Mouse (Mus musculus): ENCODE data around the gene Mtmr4. TPM values are rescaled to one million over a fixed set of nuclear protein-coding genes. Genes with fewer than 3 reads are reported as not detected.

The Mtmr4 gene
- 41.7 and 42.2 TPM in 2 replicates for polyA plus RNA-seq (2015; fragmentation: Nextera tagmentation; extraction: Ambion mirVana)

GRCm38 (mm10) chr11:87591526-87592353 lies at the start of gene Mtmr4:
Gene Mtmr4, plus strand, starts transcription at chr11:87592162.
- no peaks in the 10 kb centered on the region for H3K9me3 ChIP-seq (ENCODE audit: low read length)
- H3K4me3 ChIP-seq (ENCODE audit: low read length), result peak within 1 kb of the TSS; percentile 86
- H3K27ac ChIP-seq (ENCODE audit: low read length), result peak within 1 kb of the TSS; percentile 97
- peak within 1 kb of the TSS; percentile 94 for H3K9ac ChIP-seq (replicated peaks; ENCODE audit: low read length)
- peaks cover 50% of the 10 kb centered on the region for H3K4me1 ChIP-seq (ENCODE audit: insufficient read depth, low read length)
- H3K4me2 ChIP-seq (replicated peaks; ENCODE audit: low read depth, low read length), result peak within 1 kb of the TSS; percentile 91
- WGBS, result under 1% methylated on average over 53 of the region's 61 CpGs
- H3K27me3 ChIP-seq (ENCODE audit: insufficient read depth, low read length), result no peaks in the 10 kb centered on the region
- peak; percentile 98 for ATAC-seq (ENCODE audit: low FRiP score, low TSS enrichment)
- no peaks in the 10 kb centered on the region for H3K36me3 ChIP-seq (ENCODE audit: insufficient read depth, low read length)

- 27% methylated on average over 8 of the region's 8 CpGs for WGBS
- Histone ChIP-seq H3K27ac (ENCODE audit: low read length) (no peak overlapping the region), H3K36me3 (ENCODE audit: insufficient read depth, low read length) (no peaks in the 10 kb centered on the region), H3K4me2 (replicated peaks; ENCODE audit: low read depth, low read length) (no peak overlapping the region), H3K9ac (replicated peaks; ENCODE audit: low read length) (no peak overlapping the region), H3K9me3 (ENCODE audit: low read length) (no peaks in the 10 kb centered on the region), H3K27me3 (ENCODE audit: insufficient read depth, low read length) (no peaks in the 10 kb centered on the region), H3K4me3 (ENCODE audit: low read length) (no peak overlapping the region), H3K4me1 (ENCODE audit: insufficient read depth, low read length) (peaks cover 7% of the 10 kb centered on the region; the same call in 1 of the 2 replicates)
- ATAC-seq (ENCODE audit: low FRiP score, low TSS enrichment), result no peak; the same call in 1 of the 2 replicates
Observed at GRCm38 (mm10) chr11:87542285-87542684, 49.7 kb upstream of the Mtmr4 start.

GRCm38 (mm10) chr11:87542906-87543305 lies 49.1 kb upstream of the Mtmr4 start:
- no peaks in the 10 kb centered on the region for H3K27me3 ChIP-seq (ENCODE audit: insufficient read depth, low read length)
- no peak overlapping the region for H3K4me3 ChIP-seq (ENCODE audit: low read length)
- H3K9ac ChIP-seq (replicated peaks; ENCODE audit: low read length), result no peak overlapping the region
- no peak overlapping the region for H3K4me2 ChIP-seq (replicated peaks; ENCODE audit: low read depth, low read length)
- no peak for ATAC-seq (ENCODE audit: low FRiP score, low TSS enrichment)
- WGBS, result 55% methylated on average over 3 of the region's 3 CpGs
- no peak overlapping the region for H3K27ac ChIP-seq (ENCODE audit: low read length)
- H3K36me3 ChIP-seq (ENCODE audit: insufficient read depth, low read length), result no peaks in the 10 kb centered on the region
- H3K9me3 ChIP-seq (ENCODE audit: low read length), result no peaks in the 10 kb centered on the region
- H3K4me1 ChIP-seq (ENCODE audit: insufficient read depth, low read length), result peaks cover 7% of the 10 kb centered on the region; the same call in 1 of the 2 replicates

- 86% methylated on average over 4 of the region's 4 CpGs for WGBS
- Histone ChIP-seq H3K4me3 (ENCODE audit: low read length) (no peak overlapping the region), H3K27ac (ENCODE audit: low read length) (no peak overlapping the region), H3K9ac (replicated peaks; ENCODE audit: low read length) (no peak overlapping the region), H3K27me3 (ENCODE audit: insufficient read depth, low read length) (no peaks in the 10 kb centered on the region), H3K9me3 (ENCODE audit: low read length) (no peaks in the 10 kb centered on the region), H3K36me3 (ENCODE audit: insufficient read depth, low read length) (no peaks in the 10 kb centered on the region), H3K4me2 (replicated peaks; ENCODE audit: low read depth, low read length) (no peak overlapping the region), H3K4me1 (ENCODE audit: insufficient read depth, low read length) (peaks cover 6% of the 10 kb centered on the region; the same call in 1 of the 2 replicates)
- ATAC-seq (ENCODE audit: low FRiP score, low TSS enrichment), result no peak
Observed at GRCm38 (mm10) chr11:87553342-87553741, 38.6 kb upstream of the Mtmr4 start.

- H3K27ac ChIP-seq (ENCODE audit: low read length), result no peak overlapping the region
- no peak for ATAC-seq (ENCODE audit: low FRiP score, low TSS enrichment)
- WGBS, result 58% methylated on average over 5 of the region's 5 CpGs
- no peak overlapping the region for H3K4me3 ChIP-seq (ENCODE audit: low read length)
- H3K9ac ChIP-seq (replicated peaks; ENCODE audit: low read length), result no peak overlapping the region
- no peaks in the 10 kb centered on the region for H3K9me3 ChIP-seq (ENCODE audit: low read length)
- H3K36me3 ChIP-seq (ENCODE audit: insufficient read depth, low read length), result no peaks in the 10 kb centered on the region
- H3K4me1 ChIP-seq (ENCODE audit: insufficient read depth, low read length), result peaks cover 6% of the 10 kb centered on the region; the same call in 1 of the 2 replicates
- no peaks in the 10 kb centered on the region for H3K27me3 ChIP-seq (ENCODE audit: insufficient read depth, low read length)
- H3K4me2 ChIP-seq (replicated peaks; ENCODE audit: low read depth, low read length), result no peak overlapping the region
Observed at GRCm38 (mm10) chr11:87554386-87554785, 37.6 kb upstream of the Mtmr4 start.

GRCm38 (mm10) chr11:87555106-87555703 lies 36.8 kb upstream of the Mtmr4 start:
- no peak overlapping the region for H3K27ac ChIP-seq (ENCODE audit: low read length)
- H3K4me3 ChIP-seq (ENCODE audit: low read length), result no peak overlapping the region
- H3K36me3 ChIP-seq (ENCODE audit: insufficient read depth, low read length), result no peaks in the 10 kb centered on the region
- no peak for ATAC-seq (ENCODE audit: low FRiP score, low TSS enrichment)
- WGBS, result 53% methylated on average over 2 of the region's 2 CpGs
- H3K27me3 ChIP-seq (ENCODE audit: insufficient read depth, low read length), result no peaks in the 10 kb centered on the region
- peaks cover 6% of the 10 kb centered on the region; the same call in 1 of the 2 replicates for H3K4me1 ChIP-seq (ENCODE audit: insufficient read depth, low read length)
- no peaks in the 10 kb centered on the region for H3K9me3 ChIP-seq (ENCODE audit: low read length)
- no peak overlapping the region for H3K4me2 ChIP-seq (replicated peaks; ENCODE audit: low read depth, low read length)
- H3K9ac ChIP-seq (replicated peaks; ENCODE audit: low read length), result no peak overlapping the region

GRCm38 (mm10) chr11:87561208-87561607 lies 30.8 kb upstream of the Mtmr4 start:
- Histone ChIP-seq H3K4me2 (replicated peaks; ENCODE audit: low read depth, low read length) (no peak overlapping the region), H3K27me3 (ENCODE audit: insufficient read depth, low read length) (no peaks in the 10 kb centered on the region), H3K4me1 (ENCODE audit: insufficient read depth, low read length) (no peaks in the 10 kb centered on the region), H3K36me3 (ENCODE audit: insufficient read depth, low read length) (no peaks in the 10 kb centered on the region), H3K4me3 (ENCODE audit: low read length) (no peak overlapping the region), H3K27ac (ENCODE audit: low read length) (no peak overlapping the region), H3K9ac (replicated peaks; ENCODE audit: low read length) (no peak overlapping the region), H3K9me3 (ENCODE audit: low read length) (no peaks in the 10 kb centered on the region)
- ATAC-seq (ENCODE audit: low FRiP score, low TSS enrichment), result no peak
- WGBS, result 74% methylated on average over 6 of the region's 6 CpGs

GRCm38 (mm10) chr11:87566501-87566900 lies 25.5 kb upstream of the Mtmr4 start, which contains the start of gene Gm11492:
Gene Gm11492, plus strand, starts transcription at chr11:87566653.
- no peak for ATAC-seq (ENCODE audit: low FRiP score, low TSS enrichment)
- no peak within 1 kb of the TSS for H3K9ac ChIP-seq (replicated peaks; ENCODE audit: low read length)
- H3K27ac ChIP-seq (ENCODE audit: low read length), result no peak within 1 kb of the TSS
- H3K9me3 ChIP-seq (ENCODE audit: low read length), result no peaks in the 10 kb centered on the region
- H3K4me3 ChIP-seq (ENCODE audit: low read length), result no peak within 1 kb of the TSS
- H3K4me1 ChIP-seq (ENCODE audit: insufficient read depth, low read length), result peaks cover 17% of the 10 kb centered on the region
- WGBS, result 70% methylated on average over 3 of the region's 3 CpGs
- H3K36me3 ChIP-seq (ENCODE audit: insufficient read depth, low read length), result no peaks in the 10 kb centered on the region
- no peaks in the 10 kb centered on the region for H3K27me3 ChIP-seq (ENCODE audit: insufficient read depth, low read length)
- no peak within 1 kb of the TSS for H3K4me2 ChIP-seq (replicated peaks; ENCODE audit: low read depth, low read length)

GRCm38 (mm10) chr11:87568255-87568953 lies 23.6 kb upstream of the Mtmr4 start, which contains the start of gene Sept4:
Gene Sept4, plus strand, starts transcription at chr11:87568903.
- ATAC-seq (ENCODE audit: low FRiP score, low TSS enrichment), result no peak
- WGBS, result 75% methylated on average over 7 of the region's 7 CpGs
- H3K27ac ChIP-seq (ENCODE audit: low read length), result no peak within 1 kb of the TSS

More at GRCm38 (mm10) chr11:87568255-87568953, 23.6 kb upstream of the Mtmr4 start, which contains the start of gene Sept4:
- Histone ChIP-seq H3K4me2 (replicated peaks; ENCODE audit: low read depth, low read length) (no peak within 1 kb of the TSS), H3K9me3 (ENCODE audit: low read length) (no peaks in the 10 kb centered on the region), H3K4me3 (ENCODE audit: low read length) (no peak within 1 kb of the TSS), H3K27me3 (ENCODE audit: insufficient read depth, low read length) (no peaks in the 10 kb centered on the region), H3K4me1 (ENCODE audit: insufficient read depth, low read length) (peaks cover 20% of the 10 kb centered on the region), H3K36me3 (ENCODE audit: insufficient read depth, low read length) (no peaks in the 10 kb centered on the region), H3K9ac (replicated peaks; ENCODE audit: low read length) (no peak within 1 kb of the TSS)

All from kidney, embryonic 16.5 days (tissue).